Mouse (Mus musculus) macrophage (primary cell): ENCODE results near the gene Trappc3. TPM values are rescaled to one million over a fixed set of nuclear protein-coding genes. Genes with fewer than 3 reads are reported as not detected.
"Not testable (repeated sequence)": the region's sequence is repeated elsewhere in the genome, so short reads cannot be mapped to it uniquely, and the experiment has no call there.

Experiments used
- H3K27ac ChIP-seq: fragments of 350-480 bp; formaldehyde crosslinking; 2 replicates; pipeline ENCODE4 v1.9.0; 2021
- H3K36me3 ChIP-seq: fragments of 350-480 bp; formaldehyde crosslinking; 2 replicates; pipeline ENCODE4 v1.9.0; 2021; ENCODE audit errors: inconsistent target
- H3K4me3 ChIP-seq: fragments of 350-480 bp; formaldehyde crosslinking; 2 replicates; pipeline ENCODE4 v1.9.0; 2021; ENCODE audit errors: inconsistent target
- H3K79me2 ChIP-seq: fragments of 350-480 bp; formaldehyde crosslinking; 2 replicates; pipeline ENCODE4 v1.9.0; 2021; ENCODE audit errors: inconsistent target
- WGBS: methylation state at CpG from one replicate; pipeline ENCODE4 v1.1.7; 2026; ENCODE audit warnings: inconsistent platforms; ENCODE audit not compliant: missing documents; 5-methylcytosine and 5-hydroxymethylcytosine counted together
- polyA plus RNA-seq: library from polyadenylated mRNA; stranded (reverse); fragments of 250-400 nt; gene quantifications from 3 replicates; pipeline ENCODE4 v1.2.4, GENCODE M21; 2018; ENCODE audit warnings: inconsistent platforms
- total RNA-seq, 78 experiments: library from RNA; depleted of rRNA; stranded (reverse); fragments of 250-400 nt; gene quantifications; 1 replicate in 9 of 78; 2 replicates in 24 of 78; 3 replicates in 43 of 78; 4 replicates in 2 of 78; pipeline ENCODE4 v1.2.4; 2018; ENCODE audit warnings: inconsistent platforms in 56 of 78

Gene Trappc3
- 10 to 100 TPM; 34.4 to 67.3 (median 48.2) TPM for total RNA-seq (2018; cell fraction: chromatin; rRNA removed)
- 100 to 1,000 TPM in 8 of 26 experiments, 10 to 100 TPM in 18; 77.1 to 117 (median 93.5) TPM for total RNA-seq (2018; cell fraction: cytosol; rRNA removed)
- 10 to 100 TPM; 48.1 to 87.5 (median 60.6) TPM for total RNA-seq (2018; cell fraction: nucleus; rRNA removed)
- 93.4 to 103 TPM (median 95.6 TPM) in 3 replicates for polyA plus RNA-seq

DNA sequence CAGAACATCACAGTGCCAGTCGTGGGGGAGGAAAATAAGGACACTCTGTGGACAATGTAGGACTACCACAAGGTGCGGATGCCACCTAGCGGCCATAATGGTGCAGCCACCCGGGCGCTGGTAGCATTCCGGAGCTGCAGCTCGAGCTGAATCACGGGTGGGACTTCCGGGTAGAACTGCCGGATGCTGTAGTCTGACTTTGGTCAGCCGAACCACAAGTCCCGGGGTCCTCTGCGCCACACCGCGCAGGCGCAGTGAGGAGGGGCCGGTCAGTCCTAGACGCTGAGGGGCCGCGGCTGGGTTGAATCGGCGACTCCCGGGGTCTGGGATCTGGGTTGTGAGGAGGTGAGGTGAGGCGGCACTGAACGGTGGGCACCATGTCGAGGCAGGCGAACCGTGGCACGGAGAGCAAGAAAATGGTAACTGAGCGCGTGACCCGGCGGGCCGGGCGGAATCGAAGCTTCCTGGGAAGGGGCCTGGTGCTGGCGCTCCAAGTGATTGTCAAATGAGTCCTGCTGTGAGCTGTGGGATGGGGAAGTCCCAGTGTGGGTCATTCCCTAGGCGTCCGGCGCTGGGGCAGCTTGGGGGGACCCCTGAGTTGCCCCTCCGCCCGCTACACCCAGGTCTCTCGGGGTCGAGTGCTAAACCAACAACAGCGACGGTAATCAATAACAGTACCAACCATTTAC is at the start of gene Trappc3:
TSS of gene Trappc3 (plus strand) at position 207 of the 689 bp plus-strand sequence.
- Histone ChIP-seq H3K36me3 (no peaks in the 10 kb centered on the region), H3K27ac (peak within 1 kb of the TSS; percentile 99), H3K79me2 (peaks cover 56% of the 10 kb centered on the region), H3K4me3 (peak within 1 kb of the TSS; percentile 95)
- whole genome bisulfite sequencing, result 1% methylated on average over 46 of the region's 46 CpGs

DNA sequence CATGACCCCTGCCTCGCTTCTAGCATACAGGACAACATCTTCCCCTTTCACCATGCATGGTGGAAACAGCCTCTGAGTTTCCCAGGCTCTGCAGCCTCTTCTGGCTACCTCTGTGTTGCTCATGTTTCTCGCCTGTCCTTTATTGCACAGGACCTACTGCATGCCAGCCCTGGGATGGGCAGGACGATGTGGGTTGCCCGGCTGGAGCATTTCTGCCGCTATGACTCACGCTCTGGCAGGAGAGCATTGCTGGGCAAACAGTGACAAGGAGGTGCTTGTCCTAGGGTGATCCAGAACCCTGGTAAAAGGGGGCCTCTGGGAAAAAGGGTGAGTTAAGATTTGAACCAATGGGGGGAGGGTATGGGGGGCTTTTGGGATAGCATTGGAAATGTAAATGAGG is 44.4 kb upstream of the Trappc3 start:
- Histone ChIP-seq H3K36me3 (no peaks in the 10 kb centered on the region), H3K79me2 (no peaks in the 10 kb centered on the region), H3K4me3 (no peak overlapping the region), H3K27ac (no peak overlapping the region)
- WGBS, result 92% methylated on average over 5 of the region's 6 CpGs

DNA sequence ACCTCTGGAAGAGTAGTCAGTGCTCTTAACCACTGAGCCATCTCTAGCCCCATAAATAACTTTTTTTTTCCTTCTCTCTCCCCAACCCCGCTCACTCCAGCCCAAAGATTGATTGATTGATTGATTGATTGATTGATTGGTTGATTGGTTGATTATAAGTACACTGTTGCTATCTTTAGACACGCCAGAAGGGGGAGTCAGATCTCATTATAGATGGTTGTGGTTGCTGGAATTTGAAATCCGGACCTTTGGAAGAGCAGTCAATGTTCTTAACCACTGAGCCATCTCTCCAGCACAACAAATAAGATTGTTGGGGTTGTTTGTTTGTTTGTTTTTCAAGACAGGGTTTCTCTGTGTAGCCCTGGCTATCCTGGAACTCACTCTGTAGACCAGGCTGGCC is 42.6 kb upstream of the Trappc3 start:
- not testable (repeated sequence) for H3K79me2 ChIP-seq, H3K4me3 ChIP-seq, H3K27ac ChIP-seq, H3K36me3 ChIP-seq
- WGBS, result 84% methylated on average over 3 of the region's 3 CpGs

DNA sequence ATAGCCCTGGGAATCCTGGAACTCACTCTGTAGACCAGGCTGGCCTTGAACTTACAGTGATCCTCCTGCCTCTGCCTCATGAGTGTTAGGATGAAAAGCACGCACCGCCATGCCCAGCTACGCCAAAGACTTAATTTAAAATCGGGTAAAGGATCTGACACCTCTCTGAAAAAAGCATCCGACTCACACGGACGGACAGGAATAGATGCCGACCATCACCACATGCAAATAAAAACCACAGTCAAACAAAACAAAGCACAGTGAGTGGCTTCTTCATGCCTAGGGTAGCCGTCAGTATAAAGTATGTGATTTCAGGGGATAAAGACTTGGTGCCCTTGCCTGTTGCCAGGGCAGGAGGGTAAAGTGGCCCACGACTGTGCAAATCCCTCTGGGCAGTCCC is 42.1 kb upstream of the Trappc3 start:
- Histone ChIP-seq H3K4me3 (no peak overlapping the region), H3K79me2 (no peaks in the 10 kb centered on the region), H3K36me3 (no peaks in the 10 kb centered on the region), H3K27ac (no peak overlapping the region)
- WGBS, result 87% methylated on average over 10 of the region's 10 CpGs

DNA sequence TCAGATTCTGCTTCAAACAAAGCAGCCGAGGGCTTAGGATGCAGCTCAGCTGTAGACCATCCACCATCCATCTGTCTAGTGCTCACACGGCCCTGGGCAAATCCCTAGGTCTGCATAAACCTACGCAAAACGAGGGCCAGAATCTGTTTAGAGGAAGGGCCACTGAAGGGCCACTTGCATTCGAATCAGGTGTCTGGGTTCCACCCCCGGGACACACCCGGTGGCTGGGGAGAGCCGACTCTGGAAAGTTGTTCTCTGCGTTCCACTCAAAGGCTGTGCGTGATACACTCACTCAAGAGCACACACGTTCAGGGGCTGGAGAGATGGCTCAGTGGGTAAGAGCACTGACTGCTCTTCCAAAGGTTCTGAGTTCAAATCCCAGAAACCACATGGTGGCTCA is 39.5 kb upstream of the Trappc3 start:
- Histone ChIP-seq H3K4me3 (no peak overlapping the region), H3K27ac (no peak overlapping the region), H3K79me2 (no peaks in the 10 kb centered on the region), H3K36me3 (no peaks in the 10 kb centered on the region)
- 90% methylated on average over 8 of the region's 11 CpGs for WGBS

- H3K4me3 ChIP-seq, result no peak overlapping the region
- no peak overlapping the region for H3K27ac ChIP-seq
- H3K36me3 ChIP-seq, result peaks cover 10% of the 10 kb centered on the region
- WGBS, result 56% methylated on average over 12 of the region's 12 CpGs
- H3K79me2 ChIP-seq, result no peaks in the 10 kb centered on the region
Observed at GRCm38 (mm10) chr4:126226640-126227039, 35.5 kb upstream of the Trappc3 start.

DNA sequence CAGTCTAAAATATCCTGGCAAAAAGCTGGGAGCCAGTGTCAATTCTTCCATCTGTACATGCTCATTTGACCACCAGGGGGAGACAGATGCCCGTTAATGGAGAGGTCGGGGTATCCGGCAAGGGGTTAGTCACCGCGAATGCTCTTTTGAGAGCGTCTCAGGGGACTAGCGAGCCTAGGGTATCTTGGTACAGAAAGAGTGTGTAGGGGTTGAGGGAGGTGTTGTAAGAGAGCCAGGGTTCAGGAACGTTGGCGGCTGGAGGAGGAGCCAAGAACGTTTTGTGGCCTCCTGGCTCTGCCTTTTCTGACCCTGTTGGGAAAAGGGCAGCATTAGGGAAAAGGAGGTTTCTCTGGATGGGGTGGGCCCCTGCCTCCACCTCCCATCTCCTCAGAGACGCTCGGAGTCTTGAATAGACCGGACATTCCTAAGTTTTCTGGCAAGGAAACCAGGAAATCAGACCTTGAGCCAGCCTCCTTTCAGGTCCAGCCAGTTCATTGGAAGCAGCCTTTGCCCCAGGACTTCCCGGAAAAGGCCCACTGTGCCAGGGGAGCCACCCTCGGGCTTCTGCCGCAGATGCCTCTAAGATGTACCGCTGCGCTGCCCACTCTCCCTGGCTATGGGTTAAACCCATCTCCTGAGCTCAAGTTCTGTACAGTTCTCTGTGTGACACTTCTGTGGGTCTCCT is 34.9 kb upstream of the Trappc3 start:
- Histone ChIP-seq H3K4me3 (peak overlapping the region; percentile 18; the same call in 1 of the 2 replicates), H3K27ac (no peak overlapping the region), H3K79me2 (no peaks in the 10 kb centered on the region), H3K36me3 (peaks cover 16% of the 10 kb centered on the region)
- 8% methylated on average over 18 of the region's 18 CpGs for WGBS

- WGBS, result 68% methylated on average over 5 of the region's 5 CpGs
- Histone ChIP-seq H3K36me3 (peaks cover 25% of the 10 kb centered on the region), H3K27ac (no peak overlapping the region)
Observed at GRCm38 (mm10) chr4:126228144-126228543, 34.0 kb upstream of the Trappc3 start.

GRCm38 (mm10) chr4:126229900-126230299 is 32.2 kb upstream of the Trappc3 start:
- Histone ChIP-seq H3K79me2 (no peaks in the 10 kb centered on the region), H3K27ac (no peak overlapping the region), H3K4me3 (no peak overlapping the region), H3K36me3 (peaks cover 40% of the 10 kb centered on the region)
- WGBS, result 49% methylated on average over 5 of the region's 7 CpGs

More at GRCm38 (mm10) chr4:126228144-126228543, 34.0 kb upstream of the Trappc3 start:
- H3K4me3 ChIP-seq, result no peak overlapping the region
- H3K79me2 ChIP-seq, result no peaks in the 10 kb centered on the region

GRCm38 (mm10) chr4:126233676-126234308 is 28.3 kb upstream of the Trappc3 start:
- Histone ChIP-seq H3K79me2 (peaks cover 17% of the 10 kb centered on the region; the same call in 1 of the 2 replicates), H3K27ac (no peak overlapping the region), H3K36me3 (peaks cover 71% of the 10 kb centered on the region), H3K4me3 (no peak overlapping the region)
- WGBS, result 97% methylated on average over 28 of the region's 29 CpGs

- Histone ChIP-seq H3K4me3 (no peak overlapping the region), H3K36me3 (peaks cover 79% of the 10 kb centered on the region), H3K79me2 (peaks cover 25% of the 10 kb centered on the region), H3K27ac (no peak overlapping the region)
- 93% methylated on average over 18 of the region's 18 CpGs for WGBS
Observed at GRCm38 (mm10) chr4:126234496-126235175, 27.5 kb upstream of the Trappc3 start.

DNA sequence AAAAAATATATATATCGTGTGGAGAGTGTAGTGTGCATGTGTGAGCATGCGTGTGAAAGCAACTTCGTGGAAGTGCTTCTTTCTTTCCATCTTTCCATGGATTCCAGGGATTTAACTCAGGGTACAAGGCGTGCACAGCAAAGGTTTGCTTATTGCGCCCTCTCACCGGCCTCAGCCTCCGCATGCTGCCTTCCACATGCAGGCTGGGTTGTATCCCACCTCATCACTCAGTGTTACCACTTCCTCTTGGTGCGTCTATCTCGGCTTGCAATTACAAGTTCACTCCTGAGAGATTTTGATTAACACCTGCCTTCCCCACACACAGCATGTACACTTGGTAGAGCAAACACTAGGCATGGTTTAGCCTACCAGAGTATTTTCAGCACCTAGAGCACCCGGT is 26.9 kb upstream of the Trappc3 start:
- H3K79me2 ChIP-seq, result peaks cover 31% of the 10 kb centered on the region
- WGBS, result 59% methylated on average over 9 of the region's 10 CpGs
- H3K27ac ChIP-seq, result no peak overlapping the region
- H3K4me3 ChIP-seq, result no peak overlapping the region
- peaks cover 85% of the 10 kb centered on the region for H3K36me3 ChIP-seq

GRCm38 (mm10) chr4:126236467-126237280 is 25.5 kb upstream of the Trappc3 start:
- peaks cover 89% of the 10 kb centered on the region for H3K36me3 ChIP-seq
- no peak overlapping the region for H3K4me3 ChIP-seq

More at GRCm38 (mm10) chr4:126236467-126237280, 25.5 kb upstream of the Trappc3 start:
- Histone ChIP-seq H3K79me2 (peaks cover 46% of the 10 kb centered on the region), H3K27ac (no peak overlapping the region)
- 95% methylated on average over 37 of the region's 63 CpGs for WGBS
